Mouse (Mus musculus): ENCODE data around the gene Plekho2. TPM values are rescaled to one million over a fixed set of nuclear protein-coding genes. Genes with fewer than 3 reads are reported as not detected.

Plekho2 gene
- polyA plus RNA-seq, 1 experiment from 2014 or later: 4.6 TPM

GRCm38 (mm10) chr9:65592721-65593120, 12.9 kb upstream of the Plekho2 start:
- no peak overlapping the region for H3K9ac ChIP-seq (replicated peaks; ENCODE audit: low read length)
- 92% methylated on average over 3 of the region's 3 CpGs for WGBS
- H3K4me2 ChIP-seq (ENCODE audit: low read length): no peak overlapping the region
- no peaks in the 10 kb centered on the region for H3K27me3 ChIP-seq (ENCODE audit: control insufficient read depth, insufficient read depth, low read length)
- H3K9me3 ChIP-seq (ENCODE audit: control insufficient read depth, low read length): no peaks in the 10 kb centered on the region
- H3K27ac ChIP-seq (replicated peaks; ENCODE audit: low read depth, low read length): no peak overlapping the region
- DNase-seq (no peak), ATAC-seq (ENCODE audit: low FRiP score, low TSS enrichment) (no peak)
- H3K4me3 ChIP-seq (replicated peaks; ENCODE audit: low read depth, low read length): no peak overlapping the region
- peaks cover 2% of the 10 kb centered on the region; the same call in 1 of the 2 replicates for H3K4me1 ChIP-seq (ENCODE audit: control insufficient read depth, insufficient read depth, low read length)
- no peaks in the 10 kb centered on the region for H3K36me3 ChIP-seq (ENCODE audit: control insufficient read depth, insufficient read depth, low read length)

GRCm38 (mm10) chr9:65589091-65589490, 9.3 kb upstream of the Plekho2 start:
- 87% methylated on average over 3 of the region's 3 CpGs for WGBS
- ATAC-seq (ENCODE audit: low FRiP score, low TSS enrichment) (no peak), DNase-seq (no peak)
- H3K4me3 ChIP-seq (replicated peaks; ENCODE audit: low read depth, low read length): peak overlapping the region; percentile 48; the same call in 1 of the 2 replicates
- no peaks in the 10 kb centered on the region for H3K27me3 ChIP-seq (ENCODE audit: control insufficient read depth, insufficient read depth, low read length)
- H3K9ac ChIP-seq (replicated peaks; ENCODE audit: low read length): no peak overlapping the region
- no peaks in the 10 kb centered on the region for H3K36me3 ChIP-seq (ENCODE audit: control insufficient read depth, insufficient read depth, low read length)
- peaks cover 8% of the 10 kb centered on the region for H3K4me1 ChIP-seq (ENCODE audit: control insufficient read depth, insufficient read depth, low read length)
- H3K27ac ChIP-seq (replicated peaks; ENCODE audit: low read depth, low read length): no peak overlapping the region
- H3K9me3 ChIP-seq (ENCODE audit: control insufficient read depth, low read length): no peaks in the 10 kb centered on the region
- peak overlapping the region; percentile 99 for H3K4me2 ChIP-seq (ENCODE audit: low read length)

DNA sequence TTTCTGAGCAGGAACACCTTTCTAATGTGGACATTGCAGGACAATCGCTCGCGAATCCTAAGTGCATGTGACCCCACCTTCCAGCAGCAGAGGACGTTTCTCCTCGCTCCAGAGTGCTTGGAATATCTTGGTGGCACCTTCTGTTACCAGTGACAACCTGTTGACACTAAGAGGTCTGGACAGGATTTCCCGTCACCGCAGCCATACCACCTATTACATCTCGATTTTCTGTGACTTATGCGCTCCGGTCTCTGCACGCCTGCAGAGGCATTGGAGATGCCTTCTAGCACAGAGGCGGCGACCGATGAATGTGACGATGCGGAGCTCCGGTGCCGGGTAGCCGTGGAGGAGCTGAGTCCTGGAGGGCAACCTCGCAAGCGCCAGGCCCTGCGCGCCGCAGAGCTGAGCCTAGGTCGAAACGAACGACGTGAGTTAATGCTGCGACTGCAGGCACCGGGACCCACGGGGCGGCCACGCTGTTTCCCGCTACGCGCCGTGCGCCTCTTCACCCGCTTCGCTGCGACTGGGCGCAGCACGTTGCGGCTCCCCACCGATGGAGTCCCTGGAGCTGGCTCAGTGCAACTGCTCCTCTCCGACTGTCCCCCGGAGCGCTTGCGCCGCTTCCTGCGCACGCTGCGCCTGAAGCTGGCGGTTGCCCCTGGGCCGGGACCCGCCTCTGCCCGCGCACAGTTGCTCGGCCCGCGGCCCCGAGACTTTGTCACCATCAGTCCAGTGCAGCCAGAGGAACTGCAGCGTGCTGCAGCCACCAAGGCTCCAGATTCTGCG, 7.9 kb upstream of the Plekho2 start:
- ATAC-seq (ENCODE audit: low FRiP score, low TSS enrichment) (no peak), DNase-seq (peak; percentile 64)
- Histone ChIP-seq H3K4me1 (ENCODE audit: control insufficient read depth, insufficient read depth, low read length) (peaks cover 8% of the 10 kb centered on the region), H3K27ac (replicated peaks; ENCODE audit: low read depth, low read length) (no peak overlapping the region), H3K4me2 (ENCODE audit: low read length) (peak overlapping the region; percentile 99), H3K9ac (replicated peaks; ENCODE audit: low read length) (peak overlapping the region; percentile 56), H3K9me3 (ENCODE audit: control insufficient read depth, low read length) (no peaks in the 10 kb centered on the region), H3K27me3 (ENCODE audit: control insufficient read depth, insufficient read depth, low read length) (no peaks in the 10 kb centered on the region), H3K4me3 (replicated peaks; ENCODE audit: low read depth, low read length) (peak overlapping the region; percentile 48), H3K36me3 (ENCODE audit: control insufficient read depth, insufficient read depth, low read length) (no peaks in the 10 kb centered on the region)
- WGBS: under 1% methylated on average over 64 of the region's 64 CpGs

GRCm38 (mm10) chr9:65587270-65587572, 7.4 kb upstream of the Plekho2 start:
- ATAC-seq (ENCODE audit: low FRiP score, low TSS enrichment) (no peak), DNase-seq (no peak)
- H3K4me2 ChIP-seq (ENCODE audit: low read length): peak overlapping the region; percentile 99

DNA sequence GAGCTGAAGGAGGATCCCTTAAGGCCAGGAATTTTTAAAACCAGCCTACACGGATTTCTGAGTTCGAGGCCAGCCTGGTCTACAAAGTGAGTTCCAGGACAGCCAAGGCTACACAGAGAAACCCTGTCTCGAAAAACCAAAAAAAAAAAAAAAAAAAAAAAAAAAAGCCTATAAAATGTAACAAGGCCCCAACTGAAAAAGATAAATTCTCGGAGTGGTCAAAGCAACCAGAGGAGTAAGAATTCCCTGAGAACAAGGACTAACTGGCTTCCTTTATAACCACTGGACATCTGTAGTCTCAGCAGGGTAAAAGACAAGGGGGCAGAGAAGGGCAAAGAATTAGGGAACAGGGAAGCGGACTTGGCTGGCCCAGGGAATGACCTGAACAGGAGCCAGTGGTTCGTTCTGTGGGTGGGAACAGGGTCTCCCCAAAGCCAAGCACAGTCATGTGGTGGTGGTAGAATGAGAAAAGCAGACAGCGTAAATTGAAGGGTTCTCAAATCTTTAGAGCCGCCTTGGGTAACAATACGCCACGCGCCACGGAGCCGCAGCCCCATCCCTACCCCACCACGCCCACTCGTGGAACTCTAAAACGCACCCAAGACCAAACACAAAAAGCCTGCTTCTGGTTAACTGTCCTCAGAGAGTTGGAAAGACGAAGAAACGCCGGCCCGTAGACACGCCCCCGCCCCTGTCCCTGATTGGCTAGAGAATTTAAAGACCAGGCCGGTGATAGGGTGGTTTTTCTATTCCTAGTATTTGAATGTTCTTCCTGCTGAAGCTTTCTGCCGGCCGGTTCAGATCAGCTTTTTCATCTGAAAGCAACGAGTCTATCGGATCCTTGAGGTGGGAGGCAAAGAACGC, 6.8 kb upstream of the Plekho2 start, which contains the start of gene Pif1:
Gene Pif1, plus strand, starts transcription at position 755 of the 864 bp plus-strand sequence.
- Histone ChIP-seq H3K36me3 (ENCODE audit: control insufficient read depth, insufficient read depth, low read length) (no peaks in the 10 kb centered on the region), H3K27me3 (ENCODE audit: control insufficient read depth, insufficient read depth, low read length) (no peaks in the 10 kb centered on the region), H3K27ac (replicated peaks; ENCODE audit: low read depth, low read length) (no peak within 1 kb of the TSS), H3K9ac (replicated peaks; ENCODE audit: low read length) (peak within 1 kb of the TSS; percentile 56), H3K4me3 (replicated peaks; ENCODE audit: low read depth, low read length) (peak within 1 kb of the TSS; percentile 48), H3K9me3 (ENCODE audit: control insufficient read depth, low read length) (no peaks in the 10 kb centered on the region), H3K4me2 (ENCODE audit: low read length) (peak within 1 kb of the TSS; percentile 99), H3K4me1 (ENCODE audit: control insufficient read depth, insufficient read depth, low read length) (peaks cover 8% of the 10 kb centered on the region)
- peak; percentile 76; the same call in 1 of the 2 replicates for ATAC-seq (ENCODE audit: low FRiP score, low TSS enrichment)
- 11% methylated on average over 28 of the region's 28 CpGs for WGBS
- DNase-seq: peak; percentile 90

More at GRCm38 (mm10) chr9:65587270-65587572, 7.4 kb upstream of the Plekho2 start:
- 0% methylated on average over 6 of the region's 6 CpGs for WGBS
- no peaks in the 10 kb centered on the region for H3K36me3 ChIP-seq (ENCODE audit: control insufficient read depth, insufficient read depth, low read length)
- peak overlapping the region; percentile 48 for H3K4me3 ChIP-seq (replicated peaks; ENCODE audit: low read depth, low read length)
- H3K27me3 ChIP-seq (ENCODE audit: control insufficient read depth, insufficient read depth, low read length): no peaks in the 10 kb centered on the region
- H3K27ac ChIP-seq (replicated peaks; ENCODE audit: low read depth, low read length): no peak overlapping the region
- H3K4me1 ChIP-seq (ENCODE audit: control insufficient read depth, insufficient read depth, low read length): peaks cover 8% of the 10 kb centered on the region
- no peaks in the 10 kb centered on the region for H3K9me3 ChIP-seq (ENCODE audit: control insufficient read depth, low read length)
- H3K9ac ChIP-seq (replicated peaks; ENCODE audit: low read length): peak overlapping the region; percentile 56

DNA sequence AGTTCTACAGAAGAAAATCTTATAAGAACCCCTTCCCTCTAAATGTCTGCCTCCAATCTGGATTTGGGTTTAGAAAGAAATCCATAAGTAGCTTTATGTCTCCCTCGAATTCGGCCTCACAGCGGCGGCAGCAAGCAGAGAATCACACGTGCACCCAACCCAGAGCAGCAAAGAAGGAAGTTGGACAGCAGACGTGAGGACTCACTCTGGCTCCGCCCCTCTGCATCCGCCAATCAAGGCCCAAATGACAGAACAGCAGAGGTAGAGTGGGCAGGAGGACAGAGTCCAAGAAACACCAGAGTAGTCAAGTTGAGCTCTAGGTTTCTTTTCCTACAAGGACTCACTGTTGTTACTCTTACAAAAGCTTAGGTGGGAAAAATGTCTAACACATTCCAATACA, 3.2 kb upstream of the Plekho2 start:
- Histone ChIP-seq H3K4me3 (replicated peaks; ENCODE audit: low read depth, low read length) (no peak overlapping the region), H3K4me1 (ENCODE audit: control insufficient read depth, insufficient read depth, low read length) (peaks cover 18% of the 10 kb centered on the region), H3K9me3 (ENCODE audit: control insufficient read depth, low read length) (no peaks in the 10 kb centered on the region), H3K9ac (replicated peaks; ENCODE audit: low read length) (no peak overlapping the region), H3K36me3 (ENCODE audit: control insufficient read depth, insufficient read depth, low read length) (no peaks in the 10 kb centered on the region), H3K4me2 (ENCODE audit: low read length) (no peak overlapping the region), H3K27me3 (ENCODE audit: control insufficient read depth, insufficient read depth, low read length) (no peaks in the 10 kb centered on the region), H3K27ac (replicated peaks; ENCODE audit: low read depth, low read length) (no peak overlapping the region)
- 35% methylated on average over 8 of the region's 8 CpGs for WGBS
- no peak for ATAC-seq (ENCODE audit: low FRiP score, low TSS enrichment)
- no peak for DNase-seq

GRCm38 (mm10) chr9:65580401-65581256, 789 bp upstream of the Plekho2 start:
- peak overlapping the region; percentile 50 for H3K9ac ChIP-seq (replicated peaks; ENCODE audit: low read length)
- H3K27ac ChIP-seq (replicated peaks; ENCODE audit: low read depth, low read length): peak overlapping the region; percentile 74
- no peaks in the 10 kb centered on the region for H3K9me3 ChIP-seq (ENCODE audit: control insufficient read depth, low read length)
- peak overlapping the region; percentile 71 for H3K4me2 ChIP-seq (ENCODE audit: low read length)
- ATAC-seq (ENCODE audit: low FRiP score, low TSS enrichment) (peak; percentile 81), DNase-seq (peak; percentile 87)
- H3K36me3 ChIP-seq (ENCODE audit: control insufficient read depth, insufficient read depth, low read length): no peaks in the 10 kb centered on the region
- H3K4me3 ChIP-seq (replicated peaks; ENCODE audit: low read depth, low read length): peak overlapping the region; percentile 50
- peaks cover 10% of the 10 kb centered on the region; the same call in 1 of the 2 replicates for H3K4me1 ChIP-seq (ENCODE audit: control insufficient read depth, insufficient read depth, low read length)
- H3K27me3 ChIP-seq (ENCODE audit: control insufficient read depth, insufficient read depth, low read length): no peaks in the 10 kb centered on the region
- 5% methylated on average over 28 of the region's 29 CpGs for WGBS

DNA sequence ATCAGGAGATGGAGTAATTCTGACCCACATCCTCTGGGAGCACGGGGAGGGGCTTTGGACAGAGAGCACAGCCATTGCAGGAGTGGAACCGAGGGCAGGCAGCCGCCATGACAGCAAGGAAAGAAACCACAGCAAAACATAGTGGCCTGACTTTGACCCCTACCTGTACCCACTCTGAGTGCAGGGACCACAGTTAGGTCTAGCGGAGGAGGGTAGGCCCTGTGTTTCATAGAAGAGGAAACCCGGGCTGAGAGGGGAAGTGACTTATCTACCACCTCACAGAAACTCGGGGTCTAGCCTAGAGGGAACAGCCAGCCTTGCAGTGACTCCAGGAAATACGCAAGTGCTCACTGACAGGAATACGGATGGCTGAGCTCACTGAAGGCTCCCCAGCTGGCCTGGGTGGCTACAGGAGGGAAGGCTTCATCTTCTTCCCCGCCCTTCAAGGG, 1.0 kb downstream of the Plekho2 start:
- peak overlapping the region; percentile 50; the same call in 1 of the 2 replicates for H3K4me3 ChIP-seq (replicated peaks; ENCODE audit: low read depth, low read length)
- no peaks in the 10 kb centered on the region for H3K9me3 ChIP-seq (ENCODE audit: control insufficient read depth, low read length)
- ATAC-seq (ENCODE audit: low FRiP score, low TSS enrichment): no peak
- H3K27me3 ChIP-seq (ENCODE audit: control insufficient read depth, insufficient read depth, low read length): no peaks in the 10 kb centered on the region
- no peaks in the 10 kb centered on the region for H3K36me3 ChIP-seq (ENCODE audit: control insufficient read depth, insufficient read depth, low read length)
- DNase-seq: no peak
- WGBS: 58% methylated on average over 9 of the region's 9 CpGs
- no peak overlapping the region for H3K9ac ChIP-seq (replicated peaks; ENCODE audit: low read length)
- no peak overlapping the region for H3K27ac ChIP-seq (replicated peaks; ENCODE audit: low read depth, low read length)
- H3K4me2 ChIP-seq (ENCODE audit: low read length): peak overlapping the region; percentile 71
- H3K4me1 ChIP-seq (ENCODE audit: control insufficient read depth, insufficient read depth, low read length): peaks cover 10% of the 10 kb centered on the region; the same call in 1 of the 2 replicates

Data from midbrain, embryonic 14.5 days (tissue).